Mouse (Mus musculus): ENCODE results near the gene Kctd11. TPM values are rescaled to one million over a fixed set of nuclear protein-coding genes. Genes with fewer than 3 reads are reported as not detected.

Kctd11 gene
- polyA plus RNA-seq, 1 experiment = 8.0 TPM

GRCm38 (mm10) chr11:69911701-69912100, 30.5 kb upstream of the Kctd11 start:
- WGBS = 96% methylated on average over 6 of the region's 6 CpGs
- TF ChIP-seq CTCF (IDR thresholded peaks at IDR 0.05; ENCODE audit: borderline replicate concordance, control insufficient read depth, extremely low read depth, insufficient read depth, low read length, poor library complexity) (no peak), POLR2A (IDR thresholded peaks at IDR 0.05; ENCODE audit: control insufficient read depth, extremely low read depth, insufficient read depth, low read length, poor library complexity) (no peak)
- DNase-seq = no peak
- Histone ChIP-seq H3K27me3 (ENCODE audit: control insufficient read depth, insufficient read depth, low read length) (no peaks in the 10 kb centered on the region), H3K27ac (ENCODE audit: control insufficient read depth, insufficient read depth, low read length) (no peak overlapping the region), H3K4me1 (replicated peaks; ENCODE audit: control insufficient read depth, insufficient read depth, low read length) (peaks cover 22% of the 10 kb centered on the region), H3K36me3 (ENCODE audit: control insufficient read depth, insufficient read depth, low read length) (peaks cover 35% of the 10 kb centered on the region), H3K4me3 (ENCODE audit: control insufficient read depth, insufficient read depth, low read length) (no peak overlapping the region)

- TF ChIP-seq CTCF (IDR thresholded peaks at IDR 0.05; ENCODE audit: borderline replicate concordance, control insufficient read depth, extremely low read depth, insufficient read depth, low read length, poor library complexity) (no peak), POLR2A (IDR thresholded peaks at IDR 0.05; ENCODE audit: control insufficient read depth, extremely low read depth, insufficient read depth, low read length, poor library complexity) (no peak)
- Histone ChIP-seq H3K4me1 (replicated peaks; ENCODE audit: control insufficient read depth, insufficient read depth, low read length) (peaks cover 22% of the 10 kb centered on the region), H3K27ac (ENCODE audit: control insufficient read depth, insufficient read depth, low read length) (no peak overlapping the region), H3K27me3 (ENCODE audit: control insufficient read depth, insufficient read depth, low read length) (no peaks in the 10 kb centered on the region), H3K4me3 (ENCODE audit: control insufficient read depth, insufficient read depth, low read length) (no peak overlapping the region), H3K36me3 (ENCODE audit: control insufficient read depth, insufficient read depth, low read length) (peaks cover 33% of the 10 kb centered on the region)
- DNase-seq = no peak
- 97% methylated on average over 17 of the region's 17 CpGs for WGBS
Observed at GRCm38 (mm10) chr11:69910781-69911560, 29.8 kb upstream of the Kctd11 start.

DNA sequence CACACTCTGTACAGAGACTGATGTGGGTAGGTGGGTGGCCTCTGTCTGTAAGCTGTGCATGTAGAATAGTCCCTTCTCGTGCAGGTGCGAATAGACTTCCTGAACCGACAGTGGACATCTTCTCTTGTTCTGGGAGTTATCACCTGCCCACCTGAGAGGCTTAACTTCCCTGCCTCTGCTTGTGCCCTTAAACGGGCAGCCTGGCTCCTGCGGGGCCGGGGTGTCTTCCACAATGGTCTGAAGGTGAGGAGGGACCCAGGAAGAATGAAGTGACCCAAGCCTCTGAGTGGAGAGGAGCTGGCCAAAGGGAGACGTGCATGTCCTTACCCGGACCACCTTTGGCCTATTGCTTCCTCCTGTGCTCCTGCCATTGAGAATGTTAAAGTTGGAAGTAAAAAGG, 29.0 kb upstream of the Kctd11 start:
- WGBS = 96% methylated on average over 8 of the region's 8 CpGs
- Histone ChIP-seq H3K27me3 (ENCODE audit: control insufficient read depth, insufficient read depth, low read length) (no peaks in the 10 kb centered on the region), H3K4me3 (ENCODE audit: control insufficient read depth, insufficient read depth, low read length) (no peak overlapping the region), H3K4me1 (replicated peaks; ENCODE audit: control insufficient read depth, insufficient read depth, low read length) (peaks cover 16% of the 10 kb centered on the region), H3K27ac (ENCODE audit: control insufficient read depth, insufficient read depth, low read length) (no peak overlapping the region), H3K36me3 (ENCODE audit: control insufficient read depth, insufficient read depth, low read length) (peaks cover 31% of the 10 kb centered on the region)
- no peak for DNase-seq
- no peak for TF ChIP-seq POLR2A (IDR thresholded peaks at IDR 0.05; ENCODE audit: control insufficient read depth, extremely low read depth, insufficient read depth, low read length, poor library complexity)
- no peak for TF ChIP-seq CTCF (IDR thresholded peaks at IDR 0.05; ENCODE audit: borderline replicate concordance, control insufficient read depth, extremely low read depth, insufficient read depth, low read length, poor library complexity)

DNA sequence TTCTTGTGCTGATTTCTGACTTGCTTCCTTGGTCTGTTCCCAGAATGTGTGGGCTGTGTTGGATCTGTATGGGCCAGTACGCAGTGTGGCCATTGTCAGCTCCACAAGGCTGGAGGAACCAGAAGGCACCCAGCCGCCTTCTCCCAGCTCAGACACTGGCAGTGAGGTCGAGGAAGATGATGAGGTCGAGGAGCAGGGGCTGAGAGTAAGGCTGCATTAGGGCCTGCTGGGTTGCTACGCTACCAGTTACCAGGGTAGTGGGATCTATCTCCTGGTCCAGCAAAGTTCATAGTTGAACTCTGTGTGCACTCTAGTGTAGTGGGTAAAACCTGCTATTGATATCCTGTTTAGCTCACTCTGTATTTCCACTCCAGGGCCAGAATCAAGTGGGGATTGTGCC, 28.0 kb upstream of the Kctd11 start:
- TF ChIP-seq POLR2A (IDR thresholded peaks at IDR 0.05; ENCODE audit: control insufficient read depth, extremely low read depth, insufficient read depth, low read length, poor library complexity) (no peak), CTCF (IDR thresholded peaks at IDR 0.05; ENCODE audit: borderline replicate concordance, control insufficient read depth, extremely low read depth, insufficient read depth, low read length, poor library complexity) (no peak)
- Histone ChIP-seq H3K27ac (ENCODE audit: control insufficient read depth, insufficient read depth, low read length) (no peak overlapping the region), H3K27me3 (ENCODE audit: control insufficient read depth, insufficient read depth, low read length) (no peaks in the 10 kb centered on the region), H3K4me3 (ENCODE audit: control insufficient read depth, insufficient read depth, low read length) (no peak overlapping the region), H3K36me3 (ENCODE audit: control insufficient read depth, insufficient read depth, low read length) (peaks cover 36% of the 10 kb centered on the region), H3K4me1 (replicated peaks; ENCODE audit: control insufficient read depth, insufficient read depth, low read length) (peaks cover 7% of the 10 kb centered on the region)
- 97% methylated on average over 5 of the region's 5 CpGs for WGBS
- DNase-seq = no peak

GRCm38 (mm10) chr11:69908645-69909044, 27.4 kb upstream of the Kctd11 start:
- Histone ChIP-seq H3K27me3 (ENCODE audit: control insufficient read depth, insufficient read depth, low read length) (no peaks in the 10 kb centered on the region), H3K4me3 (ENCODE audit: control insufficient read depth, insufficient read depth, low read length) (no peak overlapping the region), H3K4me1 (replicated peaks; ENCODE audit: control insufficient read depth, insufficient read depth, low read length) (peaks cover 7% of the 10 kb centered on the region), H3K36me3 (ENCODE audit: control insufficient read depth, insufficient read depth, low read length) (peaks cover 40% of the 10 kb centered on the region), H3K27ac (ENCODE audit: control insufficient read depth, insufficient read depth, low read length) (no peak overlapping the region)
- TF ChIP-seq CTCF (IDR thresholded peaks at IDR 0.05; ENCODE audit: borderline replicate concordance, control insufficient read depth, extremely low read depth, insufficient read depth, low read length, poor library complexity) (no peak), POLR2A (IDR thresholded peaks at IDR 0.05; ENCODE audit: control insufficient read depth, extremely low read depth, insufficient read depth, low read length, poor library complexity) (no peak)
- no peak for DNase-seq
- WGBS = 98% methylated on average over 11 of the region's 11 CpGs

DNA sequence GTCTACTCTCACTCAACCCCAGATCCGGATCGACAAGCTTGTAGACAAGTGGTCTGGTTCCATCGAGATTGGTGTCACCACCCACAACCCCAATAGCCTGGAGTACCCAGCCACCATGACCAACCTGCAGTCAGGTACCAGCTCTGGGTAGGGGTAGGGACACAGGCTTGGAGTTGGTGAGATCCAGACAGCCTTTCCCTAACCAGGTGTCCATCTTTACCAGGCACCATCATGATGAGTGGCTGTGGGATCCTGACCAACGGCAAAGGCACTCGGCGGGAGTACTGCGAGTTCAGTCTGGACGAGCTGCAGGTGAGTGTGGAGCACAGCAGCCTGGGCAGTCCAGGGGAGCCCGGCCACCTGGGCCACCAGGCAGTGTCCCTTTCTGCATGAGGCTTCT, 23.1 kb upstream of the Kctd11 start:
- no peak for DNase-seq
- Histone ChIP-seq H3K4me1 (replicated peaks; ENCODE audit: control insufficient read depth, insufficient read depth, low read length) (peaks cover 11% of the 10 kb centered on the region), H3K4me3 (ENCODE audit: control insufficient read depth, insufficient read depth, low read length) (no peak overlapping the region), H3K36me3 (ENCODE audit: control insufficient read depth, insufficient read depth, low read length) (peaks cover 36% of the 10 kb centered on the region), H3K27ac (ENCODE audit: control insufficient read depth, insufficient read depth, low read length) (no peak overlapping the region), H3K27me3 (ENCODE audit: control insufficient read depth, insufficient read depth, low read length) (no peaks in the 10 kb centered on the region)
- TF ChIP-seq POLR2A (IDR thresholded peaks at IDR 0.05; ENCODE audit: control insufficient read depth, extremely low read depth, insufficient read depth, low read length, poor library complexity) (no peak), CTCF (IDR thresholded peaks at IDR 0.05; ENCODE audit: borderline replicate concordance, control insufficient read depth, extremely low read depth, insufficient read depth, low read length, poor library complexity) (no peak)
- 98% methylated on average over 9 of the region's 9 CpGs for WGBS

Measured in thymus, adult 2 months (tissue).